Mouse (Mus musculus) heart, embryonic 10.5 days (tissue): ENCODE data around the gene Srgap3. TPM values are rescaled to one million over a fixed set of nuclear protein-coding genes. Genes with fewer than 3 reads are reported as not detected.

ENCODE experiments used
- DNase-seq: peaks from one replicate; pipeline ENCODE4 v3.0.0-alpha.2; 2017; ENCODE audit warnings: low spot score
- H3K27ac ChIP-seq: fragments of 300-500 bp; sonication (generic); 2 replicates; pipeline ENCODE4 v1.5.1; 2016; ENCODE audit warnings: mild to moderate bottlenecking
- H3K27me3 ChIP-seq: fragments of 300-500 bp; sonication (generic); 2 replicates; pipeline ENCODE4 v1.6.1; 2016; ENCODE audit warnings: mild to moderate bottlenecking; ENCODE audit not compliant: poor library complexity, insufficient read depth, severe bottlenecking
- H3K36me3 ChIP-seq: fragments of 300-500 bp; sonication (generic); 2 replicates; pipeline ENCODE4 v1.6.1; 2016; ENCODE audit warnings: mild to moderate bottlenecking, moderate library complexity
- H3K4me1 ChIP-seq: fragments of 300-500 bp; sonication (generic); 2 replicates; pipeline ENCODE4 v1.6.1; 2016; ENCODE audit warnings: mild to moderate bottlenecking
- H3K4me3 ChIP-seq: fragments of 300-500 bp; sonication (generic); 2 replicates; pipeline ENCODE4 v1.5.1; 2016; ENCODE audit warnings: mild to moderate bottlenecking, moderate library complexity
- H3K9me3 ChIP-seq: fragments of 300-500 bp; sonication (generic); 2 replicates; pipeline ENCODE4 v1.6.1; 2016; ENCODE audit warnings: mild to moderate bottlenecking, moderate library complexity
- WGBS: fragments of 180-500 bp; shearing (Covaris S2); methylation state at CpG from one replicate; pipeline ENCODE4 v1.1.7; 2016; 5-methylcytosine and 5-hydroxymethylcytosine counted together
- polyA plus RNA-seq: library from polyadenylated mRNA; unstranded; fragments of >200 nt; fragmentation: Nextera tagmentation; extraction: Ambion mirVana; gene quantifications from 2 replicates; pipeline ENCODE4 v1.2.1, GENCODE M21; 2016

Srgap3 gene
- 0.74 and 1.4 TPM in 2 replicates for polyA plus RNA-seq

DNA sequence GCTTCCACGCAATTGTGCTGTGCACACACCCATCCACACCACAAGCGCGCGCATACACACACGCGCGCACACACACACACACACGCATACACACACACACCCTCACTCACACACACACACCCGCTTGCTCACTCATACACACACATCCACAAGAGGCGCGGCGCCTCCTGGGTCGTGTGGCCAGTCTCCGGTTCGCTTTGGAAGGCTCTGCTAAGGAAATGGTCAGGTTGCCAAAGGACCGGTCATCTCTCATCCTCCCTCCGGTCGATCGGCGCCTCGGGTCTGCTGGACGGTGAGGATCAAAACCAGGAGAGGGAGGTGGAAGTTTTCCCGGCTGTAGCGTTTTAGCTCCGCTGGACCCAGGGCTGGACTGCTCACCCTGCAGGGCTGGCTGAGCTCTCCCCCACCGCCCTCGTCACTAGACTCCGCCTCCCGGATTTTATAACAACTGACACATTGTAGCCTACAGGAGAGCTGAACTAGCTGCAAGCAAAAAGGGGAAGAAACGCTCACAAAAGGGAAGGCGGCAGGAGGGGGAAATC lies at the start of gene Srgap3:
Srgap3 (minus strand) TSS at position 372 of the 542 bp plus-strand sequence.
- peaks cover 24% of the 10 kb centered on the region for H3K27me3 ChIP-seq
- H3K4me3 ChIP-seq: peak within 1 kb of the TSS; percentile 64
- peak within 1 kb of the TSS; percentile 72 for H3K27ac ChIP-seq
- DNase-seq: peak; percentile 82
- peaks cover 28% of the 10 kb centered on the region for H3K4me1 ChIP-seq
- H3K36me3 ChIP-seq: no peaks in the 10 kb centered on the region
- 3% methylated on average over 31 of the region's 31 CpGs for WGBS
- H3K9me3 ChIP-seq: no peaks in the 10 kb centered on the region

DNA sequence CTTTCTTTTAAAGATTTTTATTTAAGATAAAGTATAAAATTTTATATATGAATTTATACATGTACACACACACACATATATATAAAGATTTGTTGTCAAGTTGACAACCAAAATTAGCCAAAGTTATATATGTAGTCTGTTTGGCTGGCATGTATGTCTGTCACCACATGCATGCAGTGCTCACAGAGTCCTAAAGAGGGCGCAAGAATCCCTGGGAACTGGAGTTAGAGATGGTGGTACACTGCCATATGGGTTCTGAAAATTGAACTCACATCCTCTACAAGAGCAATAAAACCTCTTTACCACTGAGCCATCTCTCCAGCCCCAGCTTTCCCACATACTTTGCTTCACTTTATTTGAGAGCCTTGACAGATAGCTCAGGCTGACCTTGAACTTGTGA lies 48.6 kb upstream of the Srgap3 start:
- H3K27ac ChIP-seq: no peak overlapping the region
- no peak for DNase-seq
- no peaks in the 10 kb centered on the region for H3K4me1 ChIP-seq
- WGBS: 39% methylated on average over 1 of the region's 1 CpGs
- no peak overlapping the region for H3K4me3 ChIP-seq
- no peaks in the 10 kb centered on the region for H3K9me3 ChIP-seq
- no peaks in the 10 kb centered on the region for H3K36me3 ChIP-seq
- H3K27me3 ChIP-seq: no peaks in the 10 kb centered on the region

DNA sequence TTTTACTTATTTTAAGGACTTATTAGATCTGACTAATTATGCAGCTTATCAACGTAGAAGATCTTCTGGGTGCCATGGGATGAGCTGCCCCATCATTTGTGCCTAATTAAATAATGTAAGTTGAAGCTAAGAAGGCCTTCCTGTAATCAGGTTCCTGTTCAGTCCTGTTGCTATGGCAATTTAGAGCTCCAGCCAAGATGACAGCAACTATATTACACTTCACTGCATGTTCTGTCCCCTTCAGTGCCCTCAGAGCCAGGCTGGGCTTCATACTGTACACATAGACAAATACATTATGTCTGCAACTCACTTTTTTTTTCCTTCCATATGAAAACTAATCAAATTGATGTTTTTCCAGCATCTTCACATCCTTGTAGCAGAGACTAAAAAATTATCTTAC lies 43.1 kb upstream of the Srgap3 start:
- 71% methylated on average over 1 of the region's 1 CpGs for WGBS
- Histone ChIP-seq H3K27me3 (no peaks in the 10 kb centered on the region), H3K4me1 (no peaks in the 10 kb centered on the region), H3K9me3 (no peaks in the 10 kb centered on the region), H3K4me3 (no peak overlapping the region), H3K27ac (no peak overlapping the region), H3K36me3 (no peaks in the 10 kb centered on the region)
- DNase-seq: no peak

DNA sequence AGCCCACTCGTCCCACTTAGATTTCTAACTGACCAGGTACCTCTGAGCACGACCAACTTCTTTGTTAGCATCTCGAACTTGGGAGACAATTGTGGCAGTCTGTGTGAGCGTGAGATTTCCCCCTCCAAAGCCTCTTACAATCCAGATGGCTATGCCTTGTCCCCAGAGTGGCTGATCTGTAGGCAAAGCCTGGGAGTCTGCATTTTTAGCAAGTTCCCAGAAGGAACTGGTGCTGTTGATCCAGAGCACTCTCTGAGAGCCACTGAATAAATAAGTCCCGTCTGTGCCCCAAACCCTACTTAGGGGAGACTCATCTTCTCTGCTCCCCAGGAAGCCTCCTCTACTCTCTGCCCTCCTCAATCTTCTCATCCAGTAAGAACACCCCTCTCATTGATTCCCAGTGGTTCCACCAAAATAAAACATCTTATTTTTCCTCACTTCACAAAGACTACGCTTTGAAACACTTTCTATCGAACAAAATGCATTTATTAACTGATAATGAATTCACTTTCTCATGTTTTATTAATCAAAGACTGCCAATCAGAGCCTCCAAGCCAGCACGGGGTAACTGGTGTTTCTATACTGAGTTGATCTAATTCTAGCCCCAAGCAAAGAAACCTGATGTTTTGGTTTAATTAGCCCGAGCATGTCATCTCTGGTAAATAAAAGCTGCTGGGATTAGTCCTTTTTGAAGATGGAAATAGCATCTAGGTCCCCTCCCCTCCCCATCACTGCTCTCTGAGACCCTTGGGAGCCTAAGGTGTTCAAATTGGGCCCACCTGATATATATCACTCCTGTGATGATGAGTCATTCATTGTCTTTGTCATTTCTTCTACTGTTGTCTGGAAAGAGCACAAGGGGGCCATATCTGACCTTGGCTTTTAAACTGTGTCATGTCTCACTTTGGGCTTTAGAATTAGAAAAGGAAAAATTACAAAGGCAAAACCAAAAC lies 38.6 kb upstream of the Srgap3 start:
- Histone ChIP-seq H3K36me3 (no peaks in the 10 kb centered on the region), H3K9me3 (no peaks in the 10 kb centered on the region), H3K4me3 (no peak overlapping the region), H3K4me1 (no peaks in the 10 kb centered on the region), H3K27me3 (no peaks in the 10 kb centered on the region), H3K27ac (no peak overlapping the region)
- DNase-seq: no peak
- WGBS: 60% methylated on average over 9 of the region's 9 CpGs

DNA sequence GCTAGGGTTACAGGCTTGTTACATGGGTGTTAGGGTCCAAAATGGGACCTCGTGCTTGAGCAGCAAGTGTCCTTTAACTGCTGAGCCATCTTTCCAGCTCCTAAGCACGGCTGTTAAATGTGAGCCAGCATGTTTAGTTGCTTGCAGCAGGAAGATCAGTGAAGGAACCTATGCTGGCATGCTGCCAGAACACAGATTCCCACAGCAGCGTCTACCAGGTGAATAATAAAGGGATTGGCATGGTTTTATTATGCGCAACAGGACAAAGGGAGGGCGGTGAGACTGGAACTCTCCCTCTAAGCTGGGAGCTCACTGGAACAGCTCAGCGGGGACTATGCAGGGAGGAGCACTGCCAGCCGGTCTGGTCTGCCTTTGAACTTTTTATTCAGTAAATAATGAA lies 35.2 kb upstream of the Srgap3 start:
- no peaks in the 10 kb centered on the region for H3K36me3 ChIP-seq
- DNase-seq: no peak
- 49% methylated on average over 7 of the region's 7 CpGs for WGBS
- H3K4me1 ChIP-seq: no peaks in the 10 kb centered on the region
- no peaks in the 10 kb centered on the region for H3K27me3 ChIP-seq
- no peaks in the 10 kb centered on the region for H3K9me3 ChIP-seq
- H3K27ac ChIP-seq: no peak overlapping the region
- no peak overlapping the region for H3K4me3 ChIP-seq

DNA sequence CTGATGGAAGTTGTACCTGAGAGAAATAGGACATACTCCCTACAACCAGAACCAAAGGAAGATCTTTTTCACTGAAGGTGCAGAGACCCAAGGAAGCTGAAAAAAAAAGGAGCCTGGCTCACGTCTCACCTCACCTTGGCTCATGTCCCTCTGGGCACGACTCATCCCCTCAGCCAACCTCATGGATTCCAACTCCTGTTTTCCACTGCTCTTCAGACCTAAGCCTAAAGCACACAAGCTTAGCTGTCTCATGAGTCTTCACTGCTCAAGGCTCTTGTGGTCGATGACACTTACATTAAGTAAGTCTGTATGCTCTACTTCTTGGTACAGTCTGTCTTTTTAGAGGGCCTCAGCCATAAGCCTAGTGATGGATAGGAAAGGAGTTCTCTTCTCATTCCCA lies 31.9 kb upstream of the Srgap3 start:
- no peak for DNase-seq
- Histone ChIP-seq H3K27ac (no peak overlapping the region), H3K4me1 (no peaks in the 10 kb centered on the region), H3K36me3 (no peaks in the 10 kb centered on the region), H3K9me3 (no peaks in the 10 kb centered on the region), H3K27me3 (no peaks in the 10 kb centered on the region), H3K4me3 (no peak overlapping the region)
- 81% methylated on average over 3 of the region's 3 CpGs for WGBS

DNA sequence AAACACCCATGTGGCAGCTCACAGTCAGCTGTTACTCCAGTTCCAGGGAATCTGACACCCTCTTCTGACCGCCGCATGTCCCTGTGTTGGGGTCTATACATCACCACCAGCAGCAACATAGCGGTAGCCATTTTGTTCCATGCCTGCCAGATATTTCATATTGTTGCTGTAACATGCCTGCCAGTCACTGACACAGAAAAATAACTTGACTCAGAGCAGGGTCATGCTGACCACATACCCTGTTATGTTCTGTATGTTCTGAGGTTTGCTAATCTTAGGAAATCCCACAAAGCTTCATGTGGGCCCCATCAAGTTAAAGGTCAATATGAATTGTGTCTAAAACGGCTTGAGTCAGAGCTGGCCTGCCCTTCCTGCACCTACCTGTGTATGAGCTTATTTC lies 30.2 kb upstream of the Srgap3 start:
- Histone ChIP-seq H3K4me3 (no peak overlapping the region), H3K4me1 (peaks cover 14% of the 10 kb centered on the region), H3K27ac (no peak overlapping the region), H3K27me3 (no peaks in the 10 kb centered on the region), H3K36me3 (no peaks in the 10 kb centered on the region), H3K9me3 (no peaks in the 10 kb centered on the region)
- WGBS: 80% methylated on average over 4 of the region's 4 CpGs
- DNase-seq: no peak

DNA sequence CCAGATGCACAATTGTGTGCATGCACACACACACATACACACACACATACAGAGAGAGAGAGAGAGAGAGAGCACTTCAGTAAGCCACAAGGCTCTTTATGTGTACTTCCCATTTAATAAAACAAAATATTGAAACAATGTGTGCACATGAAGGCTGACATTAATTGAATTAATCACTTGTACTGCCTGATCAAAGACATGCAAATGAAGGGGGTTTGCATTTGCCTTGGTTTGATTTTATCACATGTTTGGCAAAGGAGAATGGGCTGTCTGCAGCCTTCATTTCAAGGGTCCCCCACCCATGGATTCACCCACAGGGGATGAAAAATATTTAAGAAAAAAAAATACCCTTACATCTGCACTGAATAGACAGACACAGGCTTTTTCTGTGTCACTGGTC lies 29.5 kb upstream of the Srgap3 start:
- Histone ChIP-seq H3K4me3 (no peak overlapping the region), H3K9me3 (no peaks in the 10 kb centered on the region), H3K4me1 (peaks cover 21% of the 10 kb centered on the region), H3K27ac (no peak overlapping the region), H3K36me3 (no peaks in the 10 kb centered on the region), H3K27me3 (no peaks in the 10 kb centered on the region)
- DNase-seq: no peak

DNA sequence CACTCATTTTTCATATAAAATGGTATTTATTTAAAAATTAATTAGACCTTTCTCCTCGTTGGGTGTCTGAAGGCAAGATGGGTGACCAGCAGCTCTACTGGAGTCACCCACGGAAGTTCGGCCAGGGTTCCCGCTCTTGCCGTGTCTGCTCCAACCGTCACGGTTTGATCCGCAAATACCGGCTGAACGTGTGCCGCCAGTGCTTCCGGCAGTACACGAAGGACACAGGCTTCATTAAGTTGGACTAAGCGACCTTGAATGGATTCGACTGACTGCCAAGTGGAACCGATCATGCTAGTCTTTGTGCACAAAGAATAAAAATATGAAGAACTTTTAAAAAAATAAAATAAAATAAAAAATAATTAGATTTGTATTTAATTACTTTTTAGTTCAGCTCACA lies 29.1 kb upstream of the Srgap3 start:
- Histone ChIP-seq H3K9me3 (no peaks in the 10 kb centered on the region), H3K27me3 (no peaks in the 10 kb centered on the region), H3K27ac (no peak overlapping the region), H3K36me3 (no peaks in the 10 kb centered on the region), H3K4me3 (no peak overlapping the region), H3K4me1 (peaks cover 25% of the 10 kb centered on the region)
- DNase-seq: no peak
- 93% methylated on average over 16 of the region's 16 CpGs for WGBS

DNA sequence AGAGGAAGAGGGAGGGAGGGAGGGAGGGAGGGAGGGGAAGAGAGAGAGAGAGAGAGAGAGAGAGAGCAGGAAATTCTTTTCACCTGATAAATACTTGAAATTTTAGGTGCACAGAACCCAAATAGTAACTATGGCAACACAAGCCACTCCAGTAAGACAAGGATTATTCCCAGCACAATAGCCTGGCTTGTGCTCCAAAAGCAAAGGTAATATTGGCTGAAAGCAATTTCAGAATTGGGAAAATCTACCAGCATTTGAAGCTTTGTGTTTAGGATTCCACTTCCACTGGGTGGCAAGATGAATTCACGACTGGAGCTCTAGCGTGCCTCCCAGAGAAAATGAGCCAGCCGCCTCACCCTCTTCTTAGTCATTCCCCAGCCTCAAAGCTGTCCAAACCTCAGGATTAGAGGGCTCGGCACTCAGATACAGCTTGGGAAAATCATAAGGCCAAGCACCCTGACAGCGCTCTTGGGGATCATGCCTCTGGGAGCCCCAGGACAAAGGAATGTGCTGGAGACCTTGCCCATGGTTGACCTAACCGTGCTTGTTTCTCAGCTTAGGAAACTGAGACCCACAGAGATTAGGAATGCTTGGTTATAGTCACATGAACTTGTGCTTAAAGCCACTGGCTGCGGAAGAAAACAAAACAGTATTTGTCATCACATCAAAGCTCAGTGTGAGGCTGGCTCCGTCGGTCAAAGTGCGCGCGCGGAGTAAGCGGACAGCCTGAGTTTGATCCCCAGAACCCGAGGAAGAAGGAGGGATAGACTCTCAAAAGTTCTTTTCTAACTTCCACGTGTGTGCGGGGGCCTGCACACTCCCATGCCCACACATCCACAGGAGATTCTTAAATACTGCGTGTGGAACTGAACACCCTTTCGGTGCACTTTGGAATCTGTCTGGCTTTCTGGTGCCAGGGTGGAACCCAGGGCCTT lies 27.0 kb upstream of the Srgap3 start:
- 77% methylated on average over 19 of the region's 19 CpGs for WGBS
- H3K36me3 ChIP-seq: no peaks in the 10 kb centered on the region
- 0 out of 2 replicates have a peak overlapping the region, but pooled peaks have one; percentile 49 for H3K27ac ChIP-seq
- DNase-seq: no peak
- H3K27me3 ChIP-seq: no peaks in the 10 kb centered on the region
- H3K4me3 ChIP-seq: no peak overlapping the region
- peaks cover 25% of the 10 kb centered on the region for H3K4me1 ChIP-seq
- no peaks in the 10 kb centered on the region for H3K9me3 ChIP-seq

DNA sequence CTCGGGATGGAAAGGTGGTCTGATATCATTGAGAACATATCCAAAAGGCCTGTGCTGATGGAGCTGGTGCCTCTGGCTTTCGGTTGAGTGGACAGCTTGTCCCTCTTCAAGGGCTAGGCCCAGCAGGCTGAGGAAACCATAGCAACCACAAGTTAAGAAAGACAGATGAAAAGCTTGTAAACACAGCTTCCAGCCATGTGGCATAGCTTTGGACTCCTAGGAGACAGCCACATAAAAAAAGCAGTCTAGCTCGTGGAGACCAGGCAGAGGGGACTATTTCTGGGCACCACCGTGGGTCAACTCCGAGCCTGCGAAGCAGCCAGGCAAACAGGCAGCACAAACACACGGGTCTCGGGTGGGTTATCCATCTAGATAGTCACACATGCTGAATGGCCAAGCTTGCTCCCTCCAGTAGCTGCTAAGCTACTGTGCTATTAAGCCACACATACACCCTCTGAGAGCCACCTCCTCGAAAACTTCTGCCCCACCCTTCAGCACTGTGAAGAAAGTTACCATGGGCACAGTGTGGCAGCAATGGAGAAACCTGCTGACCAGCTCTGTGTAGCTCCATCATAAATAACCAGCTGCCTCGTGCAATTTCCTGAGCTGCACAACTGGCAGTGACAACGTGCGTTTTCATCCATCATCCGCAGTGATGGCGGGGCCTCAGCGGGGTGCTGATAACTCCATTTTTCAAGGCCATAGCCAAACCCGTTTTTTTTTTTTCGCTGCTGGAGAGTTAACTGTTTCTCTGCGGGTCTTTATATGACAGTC lies 26.0 kb upstream of the Srgap3 start:
- WGBS: 40% methylated on average over 18 of the region's 18 CpGs
- H3K4me3 ChIP-seq: no peak overlapping the region
- H3K4me1 ChIP-seq: peaks cover 25% of the 10 kb centered on the region
- no peaks in the 10 kb centered on the region for H3K9me3 ChIP-seq
- H3K27me3 ChIP-seq: no peaks in the 10 kb centered on the region
- no peak for DNase-seq
- H3K27ac ChIP-seq: 0 out of 2 replicates have a peak overlapping the region, but pooled peaks have one; percentile 31
- no peaks in the 10 kb centered on the region for H3K36me3 ChIP-seq

DNA sequence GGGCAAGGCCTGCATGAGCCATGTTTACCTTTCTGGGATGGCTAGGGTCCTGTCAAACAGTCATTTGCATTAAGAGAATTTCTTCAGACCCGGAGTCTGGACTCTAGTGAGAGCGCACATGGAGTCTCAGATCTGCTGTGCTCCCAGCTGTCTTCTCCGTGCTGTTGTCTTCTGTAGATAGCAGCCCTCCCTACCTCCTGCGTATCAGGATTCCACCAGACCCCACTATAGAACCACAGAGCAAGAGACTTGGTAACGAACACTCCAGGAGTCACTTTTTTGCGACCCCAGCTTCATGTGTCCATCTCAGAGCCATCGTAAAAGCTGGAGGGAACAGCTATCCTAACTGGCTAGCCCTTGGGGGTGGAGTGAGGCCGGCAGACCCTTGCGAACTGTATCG lies 25.1 kb upstream of the Srgap3 start:
- Histone ChIP-seq H3K27ac (no peak overlapping the region; the same call in 1 of the 2 replicates), H3K27me3 (no peaks in the 10 kb centered on the region), H3K4me3 (no peak overlapping the region), H3K36me3 (no peaks in the 10 kb centered on the region), H3K9me3 (no peaks in the 10 kb centered on the region), H3K4me1 (peaks cover 25% of the 10 kb centered on the region)
- 61% methylated on average over 10 of the region's 10 CpGs for WGBS
- no peak for DNase-seq
